Mouse (Mus musculus): ENCODE data around the gene Klf8. TPM values are rescaled to one million over a fixed set of nuclear protein-coding genes. Genes with fewer than 3 reads are reported as not detected.
"Not testable (repeated sequence)": the region's sequence is repeated elsewhere in the genome, so short reads cannot be mapped to it uniquely, and the experiment has no call there.

Klf8 gene
- polyA plus RNA-seq, 1 experiment, result 1.1 TPM

DNA sequence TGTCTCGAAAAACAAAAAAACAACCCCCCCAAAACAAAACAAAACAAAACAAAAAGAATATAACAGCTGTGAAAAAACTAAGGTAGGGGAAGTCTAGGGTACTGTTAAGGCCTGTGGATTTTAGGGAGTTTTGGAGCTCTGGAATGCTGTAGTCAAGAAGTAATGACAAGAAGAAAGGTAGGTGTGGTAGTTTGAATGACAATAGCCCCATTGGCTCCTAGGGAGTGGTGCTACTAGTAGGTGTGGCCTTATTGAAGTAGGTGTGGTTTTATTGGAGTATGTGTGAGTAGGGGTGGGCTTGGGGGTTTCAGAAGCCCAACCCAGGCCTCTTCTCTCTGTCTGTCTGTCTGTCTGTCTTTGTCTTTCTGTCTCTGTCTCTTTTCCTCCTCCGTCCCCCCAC is 44.9 kb downstream of the Klf8 start:
- TF ChIP-seq POLR2A (IDR thresholded peaks at IDR 0.05; ENCODE audit: borderline replicate concordance, insufficient read depth, low read length), result no peak
- H3K4me1 ChIP-seq (ENCODE audit: control insufficient read depth, insufficient read depth, low read length), result no peaks in the 10 kb centered on the region
- whole genome bisulfite sequencing, result 72% methylated on average over 2 of the region's 2 CpGs
- DNase-seq, result no peak
- no peaks in the 10 kb centered on the region for H3K27me3 ChIP-seq (ENCODE audit: control insufficient read depth, insufficient read depth, low read length)
- H3K27ac ChIP-seq (ENCODE audit: insufficient read depth, low read length), result no peak overlapping the region
- no peak overlapping the region for H3K4me3 ChIP-seq (replicated peaks; ENCODE audit: insufficient read depth, low read depth, low read length)

DNA sequence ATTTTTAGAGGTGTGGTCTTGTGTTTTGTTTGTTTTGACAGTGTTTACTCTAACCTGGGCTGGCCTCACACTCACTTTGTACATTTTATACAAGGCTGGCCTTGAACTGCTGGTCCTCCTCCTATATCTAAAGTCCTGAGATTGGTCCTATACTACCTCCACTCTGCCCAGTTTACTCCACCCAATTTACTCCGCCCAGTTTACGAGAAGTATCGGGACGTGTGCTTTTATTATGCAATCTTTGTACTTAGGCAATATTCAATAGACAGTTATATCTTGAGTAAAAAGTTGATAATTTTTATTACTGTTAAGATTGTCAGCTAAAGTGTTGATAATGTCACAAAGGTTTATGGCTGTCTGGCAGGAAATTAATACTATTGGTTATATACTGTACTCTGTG is 74.1 kb downstream of the Klf8 start:
- 95% methylated on average over 4 of the region's 4 CpGs for WGBS
- TF ChIP-seq CTCF (IDR thresholded peaks at IDR 0.05; ENCODE audit: borderline replicate concordance, insufficient read depth, low read depth, low read length) (no peak), POLR2A (IDR thresholded peaks at IDR 0.05; ENCODE audit: borderline replicate concordance, insufficient read depth, low read length) (no peak)

DNA sequence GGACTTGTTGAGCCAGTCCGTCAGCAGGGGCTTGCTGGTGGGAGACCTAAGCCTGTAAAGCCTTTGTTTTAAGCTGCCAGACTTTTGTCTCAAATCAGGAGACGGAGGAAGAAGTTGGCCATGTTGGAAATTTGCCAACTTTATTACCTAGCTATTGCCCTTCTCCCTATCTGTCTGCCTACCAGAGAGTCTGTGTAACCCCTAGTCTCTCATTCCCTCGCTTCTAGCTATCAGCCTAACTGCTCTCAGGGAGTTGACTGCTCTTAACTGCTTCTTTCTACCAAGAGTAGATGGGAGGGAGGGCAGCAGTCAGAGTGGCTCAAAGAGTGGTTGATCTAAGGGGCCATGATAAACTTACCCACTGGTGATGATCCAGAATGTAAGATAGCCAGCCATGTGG is 85.8 kb downstream of the Klf8 start:
- no peaks in the 10 kb centered on the region for H3K27me3 ChIP-seq (ENCODE audit: control insufficient read depth, insufficient read depth, low read length)
- no peak overlapping the region for H3K27ac ChIP-seq (ENCODE audit: insufficient read depth, low read length)
- no peak overlapping the region for H3K4me3 ChIP-seq (replicated peaks; ENCODE audit: insufficient read depth, low read depth, low read length)
- TF ChIP-seq CTCF (IDR thresholded peaks at IDR 0.05; ENCODE audit: borderline replicate concordance, insufficient read depth, low read depth, low read length), result no peak
- TF ChIP-seq POLR2A (IDR thresholded peaks at IDR 0.05; ENCODE audit: borderline replicate concordance, insufficient read depth, low read length), result no peak
- H3K4me1 ChIP-seq (ENCODE audit: control insufficient read depth, insufficient read depth, low read length), result no peaks in the 10 kb centered on the region
- 58% methylated on average over 3 of the region's 3 CpGs for WGBS
- no peak for DNase-seq

More for the DNA sequence above, 74.1 kb downstream of the Klf8 start:
- no peak overlapping the region for H3K27ac ChIP-seq (ENCODE audit: insufficient read depth, low read length)
- H3K4me3 ChIP-seq (replicated peaks; ENCODE audit: insufficient read depth, low read depth, low read length), result no peak overlapping the region
- DNase-seq, result no peak
- no peaks in the 10 kb centered on the region for H3K27me3 ChIP-seq (ENCODE audit: control insufficient read depth, insufficient read depth, low read length)
- no peaks in the 10 kb centered on the region for H3K4me1 ChIP-seq (ENCODE audit: control insufficient read depth, insufficient read depth, low read length)

DNA sequence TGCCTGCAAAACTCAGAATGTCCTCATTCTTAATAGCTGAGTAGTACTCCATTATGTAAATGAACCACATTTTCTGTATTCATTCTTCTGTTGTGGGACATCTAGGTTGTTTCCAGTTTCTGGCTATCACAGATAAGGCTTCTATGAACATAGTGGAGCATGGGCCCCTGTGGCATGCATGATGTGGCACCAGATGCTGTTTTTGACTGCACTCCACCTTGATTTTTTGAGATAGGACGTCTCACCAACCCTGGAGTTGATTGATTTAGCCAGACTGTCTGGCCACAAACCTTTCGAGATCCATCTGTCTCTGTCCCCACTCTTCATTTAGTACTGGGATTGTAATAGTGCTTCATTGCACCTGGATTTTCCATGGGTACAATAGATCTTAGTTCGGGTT is 96.9 kb downstream of the Klf8 start:
- 77% methylated on average over 3 of the region's 3 CpGs for WGBS
- DNase-seq; H3K27me3 ChIP-seq (ENCODE audit: control insufficient read depth, insufficient read depth, low read length); H3K4me3 ChIP-seq (replicated peaks; ENCODE audit: insufficient read depth, low read depth, low read length); H3K4me1 ChIP-seq (ENCODE audit: control insufficient read depth, insufficient read depth, low read length); H3K27ac ChIP-seq (ENCODE audit: insufficient read depth, low read length): not testable (repeated sequence)

DNA sequence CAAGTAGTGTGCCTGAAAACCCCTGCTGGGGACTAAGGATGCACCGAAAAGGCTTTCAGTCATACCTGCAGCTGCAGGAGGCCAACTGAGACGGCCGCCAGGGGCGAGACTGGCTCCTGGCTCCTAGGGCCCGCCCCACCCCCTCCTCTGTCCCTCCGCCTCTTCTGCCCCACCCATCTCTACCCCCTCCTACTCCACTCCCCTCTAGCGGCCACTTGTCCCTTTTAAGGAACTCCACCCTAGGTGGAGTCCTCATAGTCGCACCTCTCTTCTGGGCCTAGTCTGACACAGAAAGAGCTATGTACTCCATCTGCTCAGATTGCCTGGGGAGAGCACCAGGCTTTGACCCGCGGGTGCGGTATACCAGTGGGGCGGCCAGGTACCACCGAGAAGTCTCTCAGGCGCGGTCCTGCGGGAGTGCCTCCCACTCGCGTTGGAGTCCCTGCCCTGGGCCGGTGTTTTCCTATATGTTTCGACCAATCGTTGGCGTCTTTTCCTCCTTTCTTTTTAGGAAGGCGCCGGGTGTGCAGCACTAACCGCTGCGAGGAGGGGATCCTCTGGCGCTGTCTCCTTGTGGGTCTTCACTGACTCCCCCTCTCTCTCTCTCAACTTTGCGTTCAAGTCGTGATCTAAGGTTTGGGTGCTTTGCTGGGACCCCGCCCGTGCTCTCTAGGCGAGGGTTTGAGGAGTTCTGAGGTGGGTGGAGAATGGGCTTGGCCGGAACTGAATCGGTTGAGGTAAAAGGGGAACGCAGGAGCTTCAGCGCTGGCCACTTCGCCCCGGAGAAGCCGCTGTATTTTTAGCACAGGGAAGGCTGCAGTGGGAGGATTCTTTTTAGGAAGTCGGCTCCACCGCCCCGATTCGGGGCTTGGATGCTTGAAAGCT is 122.3 kb downstream of the Klf8 start:
- WGBS, result 8% methylated on average over 43 of the region's 43 CpGs
- TF ChIP-seq POLR2A (IDR thresholded peaks at IDR 0.05; ENCODE audit: borderline replicate concordance, insufficient read depth, low read length), result no peak
- peak; percentile 10; the same call in 1 of the 2 replicates for TF ChIP-seq CTCF (IDR thresholded peaks at IDR 0.05; ENCODE audit: borderline replicate concordance, insufficient read depth, low read depth, low read length)
- Histone ChIP-seq H3K4me1 (ENCODE audit: control insufficient read depth, insufficient read depth, low read length) (no peaks in the 10 kb centered on the region), H3K4me3 (replicated peaks; ENCODE audit: insufficient read depth, low read depth, low read length) (peak overlapping the region; percentile 66), H3K27ac (ENCODE audit: insufficient read depth, low read length) (peak overlapping the region; percentile 42; the same call in 1 of the 2 replicates), H3K27me3 (ENCODE audit: control insufficient read depth, insufficient read depth, low read length) (no peaks in the 10 kb centered on the region)
- DNase-seq, result peak; percentile 42 to 46

DNA sequence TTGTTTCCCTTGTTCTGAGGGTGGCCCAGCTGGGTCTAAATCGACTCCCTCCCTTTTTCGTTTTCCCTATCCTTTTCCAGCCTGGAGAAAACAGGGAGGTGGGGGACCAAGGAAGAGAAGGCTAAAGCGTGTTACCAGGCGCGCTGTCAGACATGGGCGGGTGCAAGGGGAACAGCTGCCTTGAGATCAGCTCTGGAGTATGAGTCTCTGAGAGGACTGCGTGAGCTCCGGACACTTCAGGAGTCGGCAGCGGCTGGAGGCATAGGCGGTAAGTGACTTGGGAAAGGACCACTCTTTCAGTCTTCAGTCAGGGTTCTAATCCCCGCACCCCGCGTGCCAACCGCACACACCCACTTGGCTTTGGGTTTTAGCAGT is 122.9 kb downstream of the Klf8 start:
- WGBS, result 5% methylated on average over 15 of the region's 15 CpGs
- no peak overlapping the region for H3K27ac ChIP-seq (ENCODE audit: insufficient read depth, low read length)
- peak overlapping the region; percentile 66 for H3K4me3 ChIP-seq (replicated peaks; ENCODE audit: insufficient read depth, low read depth, low read length)
- TF ChIP-seq POLR2A (IDR thresholded peaks at IDR 0.05; ENCODE audit: borderline replicate concordance, insufficient read depth, low read length) (no peak), CTCF (IDR thresholded peaks at IDR 0.05; ENCODE audit: borderline replicate concordance, insufficient read depth, low read depth, low read length) (no peak)
- peak in 1 of 2 experiments; percentile 3 for DNase-seq
- no peaks in the 10 kb centered on the region for H3K27me3 ChIP-seq (ENCODE audit: control insufficient read depth, insufficient read depth, low read length)
- no peaks in the 10 kb centered on the region for H3K4me1 ChIP-seq (ENCODE audit: control insufficient read depth, insufficient read depth, low read length)

DNA sequence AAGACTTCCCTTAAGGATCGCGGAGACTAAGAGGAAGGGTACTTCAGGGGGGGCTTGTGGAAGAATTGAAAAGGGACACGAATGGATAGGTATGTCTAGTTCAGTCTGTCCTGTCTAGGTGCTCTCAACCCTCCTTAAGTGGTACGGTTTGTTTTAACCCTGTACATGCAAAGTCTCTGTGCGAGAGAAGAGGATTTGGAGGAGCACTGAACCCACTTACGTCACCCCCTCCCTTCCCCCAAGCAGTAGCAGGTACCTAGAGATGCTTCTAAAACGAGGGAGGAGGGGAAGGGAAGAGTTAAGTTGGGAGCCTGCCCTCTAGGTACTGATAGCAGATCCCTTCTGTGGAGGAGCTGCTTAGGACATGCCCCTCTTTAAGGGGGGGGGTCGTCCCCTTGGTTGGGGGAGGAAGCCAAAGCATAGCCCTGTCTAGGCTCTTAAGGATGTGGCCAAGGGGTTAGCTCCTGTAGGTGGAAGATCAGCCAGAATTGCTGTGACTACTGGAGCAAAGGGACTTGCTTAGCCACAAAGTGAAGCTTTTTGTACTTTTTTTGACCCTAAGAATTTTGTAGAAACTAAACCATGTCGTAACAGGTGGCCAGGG is 123.5 kb downstream of the Klf8 start:
- Histone ChIP-seq H3K27ac (ENCODE audit: insufficient read depth, low read length) (no peak overlapping the region), H3K4me3 (replicated peaks; ENCODE audit: insufficient read depth, low read depth, low read length) (no peak overlapping the region), H3K27me3 (ENCODE audit: control insufficient read depth, insufficient read depth, low read length) (no peaks in the 10 kb centered on the region), H3K4me1 (ENCODE audit: control insufficient read depth, insufficient read depth, low read length) (no peaks in the 10 kb centered on the region)
- 32% methylated on average over 9 of the region's 9 CpGs for WGBS
- TF ChIP-seq CTCF (IDR thresholded peaks at IDR 0.05; ENCODE audit: borderline replicate concordance, insufficient read depth, low read depth, low read length), result no peak
- no peak for TF ChIP-seq POLR2A (IDR thresholded peaks at IDR 0.05; ENCODE audit: borderline replicate concordance, insufficient read depth, low read length)
- DNase-seq, result no peak

DNA sequence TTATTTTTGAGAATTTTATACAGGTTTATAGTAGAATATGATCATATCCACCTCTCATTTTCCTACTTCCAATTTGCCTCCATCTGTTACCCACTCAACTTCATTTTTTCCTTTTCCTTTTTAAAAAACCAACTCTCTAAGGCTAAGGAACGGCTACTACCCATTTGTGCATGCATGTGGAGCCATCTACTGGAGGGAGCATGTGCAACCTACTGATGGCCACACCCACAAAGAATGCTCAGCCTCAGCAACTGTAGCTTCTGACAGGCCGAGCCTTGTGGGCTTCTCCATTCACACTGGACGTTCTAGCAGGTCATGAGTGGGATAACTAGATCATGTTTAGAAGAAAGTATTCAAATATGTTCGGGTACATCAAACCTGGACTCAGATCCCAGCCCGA is 129.5 kb downstream of the Klf8 start:
- Histone ChIP-seq H3K4me3 (replicated peaks; ENCODE audit: insufficient read depth, low read depth, low read length) (no peak overlapping the region), H3K27me3 (ENCODE audit: control insufficient read depth, insufficient read depth, low read length) (no peaks in the 10 kb centered on the region), H3K27ac (ENCODE audit: insufficient read depth, low read length) (no peak overlapping the region), H3K4me1 (ENCODE audit: control insufficient read depth, insufficient read depth, low read length) (no peaks in the 10 kb centered on the region)
- TF ChIP-seq CTCF (IDR thresholded peaks at IDR 0.05; ENCODE audit: borderline replicate concordance, insufficient read depth, low read depth, low read length) (peak; percentile 68), POLR2A (IDR thresholded peaks at IDR 0.05; ENCODE audit: borderline replicate concordance, insufficient read depth, low read length) (no peak)
- DNase-seq, result peak; percentile 39 to 41
- 27% methylated on average over 5 of the region's 5 CpGs for WGBS

All from cerebellum, adult 2 months (tissue).